Mouse (Mus musculus): Measurements from ENCODE around the gene Olfr312. TPM values are rescaled to one million over a fixed set of nuclear protein-coding genes. Genes with fewer than 3 reads are reported as not detected.
A peak's percentile ranks its signal among the peaks of the same experiment; 100 is the strongest.
"Not testable (repeated sequence)": the region's sequence is repeated elsewhere in the genome, so short reads cannot be mapped to it uniquely, and the experiment has no call there.

The Olfr312 gene
- polyA plus RNA-seq, 1 experiment from 2014 or later = not detected

DNA sequence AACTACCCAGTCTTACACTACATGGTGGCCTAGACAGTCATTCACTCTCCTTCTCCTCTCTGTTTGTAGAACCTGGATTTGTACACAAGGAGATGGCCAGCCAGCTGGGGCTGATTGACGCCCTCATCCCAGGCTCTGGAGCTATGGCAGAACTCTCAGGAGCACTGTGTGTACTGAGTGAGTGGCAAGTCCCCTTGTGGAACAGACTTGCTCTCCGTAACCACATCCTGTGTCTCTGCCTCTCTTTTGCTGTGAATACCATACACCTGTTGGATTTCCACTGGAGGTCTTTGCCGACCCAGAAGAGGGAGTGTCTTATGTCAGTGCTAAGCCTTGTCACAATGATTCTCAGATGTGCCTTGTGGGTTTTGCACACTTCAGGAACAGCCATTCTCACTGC, 3.5 kb downstream of the Olfr312 start:
- not testable (repeated sequence) for H3K27me3 ChIP-seq (ENCODE audit: control insufficient read depth, insufficient read depth, low read length); H3K4me1 ChIP-seq (ENCODE audit: control insufficient read depth, insufficient read depth, low read length); H3K4me2 ChIP-seq (ENCODE audit: low read depth); ATAC-seq (ENCODE audit: insufficient read depth, low FRiP score, low TSS enrichment); DNase-seq (ENCODE audit: low spot score); H3K36me3 ChIP-seq (ENCODE audit: control insufficient read depth, insufficient read depth, low read length); H3K9me3 ChIP-seq (ENCODE audit: control insufficient read depth, low read length); H3K9ac ChIP-seq (ENCODE audit: low read length); H3K27ac ChIP-seq (ENCODE audit: low read depth, low read length); H3K4me3 ChIP-seq (ENCODE audit: low read depth, low read length)
- 76% methylated on average over 3 of the region's 3 CpGs for WGBS

GRCm38 (mm10) chr11:58838951-58839350, 9.9 kb downstream of the Olfr312 start, which contains the start of gene Olfr311:
Gene Olfr311, plus strand, starts transcription at chr11:58839251.
- H3K36me3 ChIP-seq (ENCODE audit: control insufficient read depth, insufficient read depth, low read length); H3K27ac ChIP-seq (ENCODE audit: low read depth, low read length); H3K4me3 ChIP-seq (ENCODE audit: low read depth, low read length); H3K9ac ChIP-seq (ENCODE audit: low read length); H3K4me1 ChIP-seq (ENCODE audit: control insufficient read depth, insufficient read depth, low read length); DNase-seq (ENCODE audit: low spot score); H3K27me3 ChIP-seq (ENCODE audit: control insufficient read depth, insufficient read depth, low read length); H3K4me2 ChIP-seq (ENCODE audit: low read depth); H3K9me3 ChIP-seq (ENCODE audit: control insufficient read depth, low read length); ATAC-seq (ENCODE audit: insufficient read depth, low FRiP score, low TSS enrichment): not testable (repeated sequence)

DNA sequence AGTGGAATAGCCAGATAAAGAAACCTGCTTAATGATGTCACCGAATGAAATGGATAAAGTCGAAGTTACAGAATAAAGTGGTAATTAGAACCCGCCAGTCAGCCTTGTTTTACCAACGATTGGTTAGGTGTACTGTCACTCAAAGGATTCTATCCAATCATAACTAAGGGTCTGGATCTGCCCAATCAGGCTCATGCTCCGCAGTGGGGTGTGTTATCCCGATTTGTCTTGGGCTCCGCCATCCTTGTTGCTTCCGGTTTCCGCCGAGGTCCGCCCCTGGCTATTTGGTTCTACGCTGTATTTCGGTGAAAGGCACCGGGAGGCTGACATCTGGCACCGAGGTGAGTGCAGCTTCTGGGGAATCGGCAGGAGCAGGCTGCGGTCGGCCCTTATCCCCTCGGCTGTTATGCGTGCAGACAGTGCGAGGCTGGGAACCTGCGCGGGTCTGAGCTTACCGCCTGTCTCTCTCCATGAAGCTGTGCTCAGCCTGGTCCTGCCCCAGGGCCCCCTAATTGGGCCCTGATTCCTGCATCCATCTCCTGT, 18.0 kb downstream of the Olfr312 start, which contains the start of gene Gm12258:
Gene Gm12258, plus strand, starts transcription at position 240 of the 543 bp plus-strand sequence.
- Histone ChIP-seq H3K4me1 (ENCODE audit: control insufficient read depth, insufficient read depth, low read length) (peaks cover 5% of the 10 kb centered on the region; the same call in 1 of the 2 replicates), H3K9ac (ENCODE audit: low read length) (peak within 1 kb of the TSS; percentile 85), H3K9me3 (ENCODE audit: control insufficient read depth, low read length) (no peaks in the 10 kb centered on the region), H3K27me3 (ENCODE audit: control insufficient read depth, insufficient read depth, low read length) (no peaks in the 10 kb centered on the region), H3K4me3 (ENCODE audit: low read depth, low read length) (peak within 1 kb of the TSS; percentile 81), H3K27ac (ENCODE audit: low read depth, low read length) (no peak within 1 kb of the TSS), H3K36me3 (ENCODE audit: control insufficient read depth, insufficient read depth, low read length) (peaks cover 10% of the 10 kb centered on the region; the same call in 1 of the 2 replicates), H3K4me2 (ENCODE audit: low read depth) (peak within 1 kb of the TSS; percentile 89)
- 1% methylated on average over 24 of the region's 24 CpGs for WGBS
- DNase-seq (ENCODE audit: low spot score) (peak; percentile 88), ATAC-seq (ENCODE audit: insufficient read depth, low FRiP score, low TSS enrichment) (peak; percentile 100)

DNA sequence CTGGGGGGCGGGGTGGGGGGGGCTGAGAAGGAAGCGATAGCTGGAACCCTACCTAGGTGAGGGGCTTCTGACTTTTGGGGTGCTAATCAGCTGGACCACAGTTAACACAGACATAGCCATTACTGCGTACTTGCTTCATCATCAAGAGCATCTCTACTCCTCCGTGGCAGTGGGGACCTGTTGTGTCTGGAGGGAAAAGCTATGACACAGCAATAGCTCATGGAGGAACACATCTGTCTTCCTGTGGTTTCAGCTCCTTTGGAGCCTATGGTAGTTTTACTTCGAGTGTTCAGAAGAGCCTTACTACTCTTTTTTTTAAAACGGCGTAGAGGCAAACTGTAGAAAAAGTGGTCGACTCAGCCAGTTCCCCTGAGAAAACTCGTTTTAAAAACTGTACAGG, 18.6 kb downstream of the Olfr312 start:
- Histone ChIP-seq H3K4me2 (ENCODE audit: low read depth) (peak overlapping the region; percentile 89), H3K27ac (ENCODE audit: low read depth, low read length) (no peak overlapping the region), H3K4me3 (ENCODE audit: low read depth, low read length) (peak overlapping the region; percentile 81), H3K9me3 (ENCODE audit: control insufficient read depth, low read length) (no peaks in the 10 kb centered on the region), H3K9ac (ENCODE audit: low read length) (peak overlapping the region; percentile 85), H3K27me3 (ENCODE audit: control insufficient read depth, insufficient read depth, low read length) (no peaks in the 10 kb centered on the region), H3K36me3 (ENCODE audit: control insufficient read depth, insufficient read depth, low read length) (peaks cover 10% of the 10 kb centered on the region; the same call in 1 of the 2 replicates), H3K4me1 (ENCODE audit: control insufficient read depth, insufficient read depth, low read length) (peaks cover 5% of the 10 kb centered on the region; the same call in 1 of the 2 replicates)
- 54% methylated on average over 9 of the region's 9 CpGs for WGBS
- DNase-seq (ENCODE audit: low spot score) (no peak), ATAC-seq (ENCODE audit: insufficient read depth, low FRiP score, low TSS enrichment) (no peak)

DNA sequence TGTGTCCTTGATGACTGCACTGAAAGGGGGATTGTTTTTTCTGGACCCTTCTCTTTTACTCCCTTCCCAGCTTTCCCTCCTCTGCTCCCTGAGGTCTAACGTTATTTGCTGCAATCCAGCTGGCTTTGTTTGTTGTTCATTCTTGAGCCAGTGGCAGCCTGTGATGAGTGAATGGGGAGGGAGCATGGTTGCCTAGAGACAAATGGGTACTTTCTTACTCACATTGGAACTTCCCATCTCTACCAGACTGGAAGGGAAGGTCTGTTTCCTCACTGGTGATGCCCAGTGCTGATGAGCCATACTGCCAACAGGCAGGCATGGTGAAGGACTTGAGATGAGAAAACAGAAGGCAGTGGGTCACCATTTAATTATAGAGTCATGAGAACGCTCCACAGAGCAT, 20.7 kb downstream of the Olfr312 start:
- Histone ChIP-seq H3K4me2 (ENCODE audit: low read depth) (no peak overlapping the region), H3K4me3 (ENCODE audit: low read depth, low read length) (no peak overlapping the region), H3K27ac (ENCODE audit: low read depth, low read length) (no peak overlapping the region), H3K9ac (ENCODE audit: low read length) (no peak overlapping the region), H3K9me3 (ENCODE audit: control insufficient read depth, low read length) (no peaks in the 10 kb centered on the region), H3K36me3 (ENCODE audit: control insufficient read depth, insufficient read depth, low read length) (peaks cover 10% of the 10 kb centered on the region; the same call in 1 of the 2 replicates), H3K27me3 (ENCODE audit: control insufficient read depth, insufficient read depth, low read length) (no peaks in the 10 kb centered on the region), H3K4me1 (ENCODE audit: control insufficient read depth, insufficient read depth, low read length) (peaks cover 5% of the 10 kb centered on the region; the same call in 1 of the 2 replicates)
- no peak for DNase-seq (ENCODE audit: low spot score)
- WGBS = 77% methylated on average over 2 of the region's 2 CpGs
- no peak for ATAC-seq (ENCODE audit: insufficient read depth, low FRiP score, low TSS enrichment)

- H3K27ac ChIP-seq (ENCODE audit: low read depth, low read length) = no peak overlapping the region
- no peak overlapping the region for H3K4me2 ChIP-seq (ENCODE audit: low read depth)
- WGBS = 95% methylated on average over 8 of the region's 8 CpGs
- DNase-seq (ENCODE audit: low spot score) (no peak), ATAC-seq (ENCODE audit: insufficient read depth, low FRiP score, low TSS enrichment) (no peak)
- no peaks in the 10 kb centered on the region for H3K4me1 ChIP-seq (ENCODE audit: control insufficient read depth, insufficient read depth, low read length)
- H3K9me3 ChIP-seq (ENCODE audit: control insufficient read depth, low read length) = peaks cover 13% of the 10 kb centered on the region
- no peak overlapping the region for H3K4me3 ChIP-seq (ENCODE audit: low read depth, low read length)
- H3K27me3 ChIP-seq (ENCODE audit: control insufficient read depth, insufficient read depth, low read length) = no peaks in the 10 kb centered on the region
- peaks cover 29% of the 10 kb centered on the region for H3K36me3 ChIP-seq (ENCODE audit: control insufficient read depth, insufficient read depth, low read length)
- no peak overlapping the region for H3K9ac ChIP-seq (ENCODE audit: low read length)
These were observed 31.7 kb downstream of the Olfr312 start for GRCm38 (mm10) chr11:58860744-58861143.

GRCm38 (mm10) chr11:58867039-58867953, 38.3 kb downstream of the Olfr312 start, which contains the start of gene 2810021J22Rik:
Gene 2810021J22Rik, plus strand, starts transcription at chr11:58867216.
- Histone ChIP-seq H3K9me3 (ENCODE audit: control insufficient read depth, low read length) (no peaks in the 10 kb centered on the region), H3K4me3 (ENCODE audit: low read depth, low read length) (peak within 1 kb of the TSS; percentile 78), H3K27ac (ENCODE audit: low read depth, low read length) (peak within 1 kb of the TSS; percentile 62; the same call in 1 of the 2 replicates), H3K27me3 (ENCODE audit: control insufficient read depth, insufficient read depth, low read length) (no peaks in the 10 kb centered on the region), H3K4me2 (ENCODE audit: low read depth) (peak within 1 kb of the TSS; percentile 80), H3K4me1 (ENCODE audit: control insufficient read depth, insufficient read depth, low read length) (peaks cover 7% of the 10 kb centered on the region; the same call in 1 of the 2 replicates), H3K36me3 (ENCODE audit: control insufficient read depth, insufficient read depth, low read length) (no peaks in the 10 kb centered on the region), H3K9ac (ENCODE audit: low read length) (peak within 1 kb of the TSS; percentile 89)
- peak; percentile 86 for DNase-seq (ENCODE audit: low spot score)
- peak; percentile 85 for ATAC-seq (ENCODE audit: insufficient read depth, low FRiP score, low TSS enrichment)
- 4% methylated on average over 37 of the region's 37 CpGs for WGBS

- no peak for DNase-seq (ENCODE audit: low spot score)
- H3K9me3 ChIP-seq (ENCODE audit: control insufficient read depth, low read length) = no peaks in the 10 kb centered on the region
- ATAC-seq (ENCODE audit: insufficient read depth, low FRiP score, low TSS enrichment) = no peak
- peak overlapping the region; percentile 89 for H3K9ac ChIP-seq (ENCODE audit: low read length)
- 87% methylated on average over 6 of the region's 6 CpGs for WGBS
- H3K27ac ChIP-seq (ENCODE audit: low read depth, low read length) = no peak overlapping the region
- H3K4me2 ChIP-seq (ENCODE audit: low read depth) = peak overlapping the region; percentile 80
- no peaks in the 10 kb centered on the region for H3K27me3 ChIP-seq (ENCODE audit: control insufficient read depth, insufficient read depth, low read length)
- peak overlapping the region; percentile 78 for H3K4me3 ChIP-seq (ENCODE audit: low read depth, low read length)
- H3K36me3 ChIP-seq (ENCODE audit: control insufficient read depth, insufficient read depth, low read length) = no peaks in the 10 kb centered on the region
- H3K4me1 ChIP-seq (ENCODE audit: control insufficient read depth, insufficient read depth, low read length) = peaks cover 7% of the 10 kb centered on the region; the same call in 1 of the 2 replicates
These were observed 38.9 kb downstream of the Olfr312 start for GRCm38 (mm10) chr11:58867954-58868330.

All from neural tube, embryonic 11.5 days (tissue).